Mouse (Mus musculus): ENCODE measurements around the gene Sirpa. TPM values are rescaled to one million over a fixed set of nuclear protein-coding genes. Genes with fewer than 3 reads are reported as not detected.

Sirpa gene
- total and polyA plus RNA-seq, 3 experiments: not detected

GRCm38 (mm10) chr2:129558875-129559219, 33.8 kb upstream of the Sirpa start:
- H3K36me3 ChIP-seq (ENCODE audit: control insufficient read depth in 1 of 2, insufficient read depth in 2 of 2, low read length in 2 of 2): no peaks in the 10 kb centered on the region
- H3K27me3 ChIP-seq (ENCODE audit: control insufficient read depth in 1 of 2, insufficient read depth in 2 of 2, low read length in 2 of 2): peaks cover 0 to 5% of the 10 kb centered on the region in 2 experiments; a peak in 1 of 4 replicates
- no peaks in the 10 kb centered on the region for H3K9me3 ChIP-seq (replicated peaks; ENCODE audit: insufficient read depth, low read length)
- H3K9ac ChIP-seq (ENCODE audit: control insufficient read depth, low read depth, low read length, poor library complexity, severe bottlenecking): no peak overlapping the region
- no peaks in the 10 kb centered on the region for H3K4me1 ChIP-seq (ENCODE audit: control insufficient read depth in 1 of 2, insufficient read depth in 2 of 2, low read length in 2 of 2)
- no peak for TF ChIP-seq ZKSCAN1 (IDR thresholded peaks at IDR 0.05; ENCODE audit: low read depth, low read length)
- no peak for TF ChIP-seq ZC3H11A (IDR thresholded peaks at IDR 0.05; ENCODE audit: low read depth, low read length)
- TF ChIP-seq ZNF384 (IDR thresholded peaks at IDR 0.05; ENCODE audit: low read depth, low read length): no peak
- TF ChIP-seq UBTF (IDR thresholded peaks at IDR 0.05; ENCODE audit: borderline replicate concordance, insufficient read depth, low read depth, low read length): no peak
- no peak for TF ChIP-seq MYB (IDR thresholded peaks at IDR 0.05; ENCODE audit: low read depth, low read length)
- no peak for TF ChIP-seq CHD1 (IDR thresholded peaks at IDR 0.05; ENCODE audit: low read depth, low read length)
- TF ChIP-seq CTCF (IDR thresholded peaks at IDR 0.05 in 2 of 3, conservative IDR thresholded peaks at IDR 0.05 in 1 of 3; ENCODE audit: control insufficient read depth in 1 of 3, insufficient read depth in 1 of 3, low read depth in 2 of 3, low read length in 3 of 3, poor library complexity in 1 of 3, severe bottlenecking in 1 of 3): no peak
- TF ChIP-seq TAL1 (IDR thresholded peaks at IDR 0.05; ENCODE audit: low read length): no peak
- no peak for TF ChIP-seq GATA1 (IDR thresholded peaks at IDR 0.05; ENCODE audit: low read depth, low read length)
- no peak for TF ChIP-seq POLR2A (IDR thresholded peaks at IDR 0.05; ENCODE audit: control insufficient read depth in 1 of 2, insufficient read depth in 1 of 2, low read depth in 1 of 2, low read length in 2 of 2, poor library complexity in 1 of 2)
- no peak for TF ChIP-seq BHLHE40 (IDR thresholded peaks at IDR 0.05; ENCODE audit: borderline replicate concordance, low read depth, low read length)
- TF ChIP-seq TCF12 (IDR thresholded peaks at IDR 0.05; ENCODE audit: low read depth, low read length): no peak
- no peak for TF ChIP-seq MAX (IDR thresholded peaks at IDR 0.05; ENCODE audit: low read length)
- TF ChIP-seq JUND (IDR thresholded peaks at IDR 0.05; ENCODE audit: low read depth, low read length): no peak
- TF ChIP-seq EP300 (IDR thresholded peaks at IDR 0.05; ENCODE audit: low read depth in 1 of 2, low read length in 2 of 2): no peak
- no peak for TF ChIP-seq RCOR1 (IDR thresholded peaks at IDR 0.05; ENCODE audit: low read depth, low read length)
- no peak for TF ChIP-seq SIN3A (IDR thresholded peaks at IDR 0.05; ENCODE audit: low read length)
- H3K79me2 ChIP-seq (ENCODE audit: control insufficient read depth, insufficient read depth, low read length, poor library complexity): no peaks in the 10 kb centered on the region
- no peak for DNase-seq (ENCODE audit: low read depth, low spot score)
- H3K27ac ChIP-seq (ENCODE audit: control insufficient read depth, low read depth, low read length): no peak overlapping the region
- H3K4me3 ChIP-seq (ENCODE audit: control insufficient read depth in 1 of 2, insufficient read depth in 1 of 2, low read depth in 2 of 2, low read length in 2 of 2): no peak overlapping the region

- Histone ChIP-seq H3K4me3 (ENCODE audit: control insufficient read depth in 1 of 2, insufficient read depth in 1 of 2, low read depth in 2 of 2, low read length in 2 of 2) (no peak overlapping the region), H3K36me3 (ENCODE audit: control insufficient read depth in 1 of 2, insufficient read depth in 2 of 2, low read length in 2 of 2) (no peaks in the 10 kb centered on the region)
These were observed 30.8 kb upstream of the Sirpa start for GRCm38 (mm10) chr2:129561796-129562195.

More at GRCm38 (mm10) chr2:129561796-129562195, 30.8 kb upstream of the Sirpa start:
- no peaks in the 10 kb centered on the region for H3K4me1 ChIP-seq (ENCODE audit: control insufficient read depth in 1 of 2, insufficient read depth in 2 of 2, low read length in 2 of 2)
- H3K9ac ChIP-seq (ENCODE audit: control insufficient read depth, low read depth, low read length, poor library complexity, severe bottlenecking): no peak overlapping the region
- DNase-seq (ENCODE audit: low read depth, low spot score): no peak
- no peaks in the 10 kb centered on the region for H3K79me2 ChIP-seq (ENCODE audit: control insufficient read depth, insufficient read depth, low read length, poor library complexity)
- no peaks in the 10 kb centered on the region for H3K9me3 ChIP-seq (replicated peaks; ENCODE audit: insufficient read depth, low read length)
- H3K27me3 ChIP-seq (ENCODE audit: control insufficient read depth in 1 of 2, insufficient read depth in 2 of 2, low read length in 2 of 2): peaks cover 0 to 5% of the 10 kb centered on the region in 2 experiments; a peak in 1 of 4 replicates
- H3K27ac ChIP-seq (ENCODE audit: control insufficient read depth, low read depth, low read length): no peak overlapping the region
- no peak for TF ChIP-seq JUND (IDR thresholded peaks at IDR 0.05; ENCODE audit: low read depth, low read length)
- no peak for TF ChIP-seq POLR2A (IDR thresholded peaks at IDR 0.05; ENCODE audit: control insufficient read depth in 1 of 2, insufficient read depth in 1 of 2, low read depth in 1 of 2, low read length in 2 of 2, poor library complexity in 1 of 2)
